Mouse (Mus musculus): ENCODE measurements around the gene Ifi209. TPM values are rescaled to one million over a fixed set of nuclear protein-coding genes. Genes with fewer than 3 reads are reported as not detected.
"Not testable (repeated sequence)": the region's sequence is repeated elsewhere in the genome, so short reads cannot be mapped to it uniquely, and the experiment has no call there.

Ifi209 gene
- total RNA-seq (2014; fragmentation: Nextera tagmentation) (4.0 and 8.4 TPM in 2 replicates), total RNA-seq (2017) (1.3 and 3.7 TPM in 2 replicates)

DNA sequence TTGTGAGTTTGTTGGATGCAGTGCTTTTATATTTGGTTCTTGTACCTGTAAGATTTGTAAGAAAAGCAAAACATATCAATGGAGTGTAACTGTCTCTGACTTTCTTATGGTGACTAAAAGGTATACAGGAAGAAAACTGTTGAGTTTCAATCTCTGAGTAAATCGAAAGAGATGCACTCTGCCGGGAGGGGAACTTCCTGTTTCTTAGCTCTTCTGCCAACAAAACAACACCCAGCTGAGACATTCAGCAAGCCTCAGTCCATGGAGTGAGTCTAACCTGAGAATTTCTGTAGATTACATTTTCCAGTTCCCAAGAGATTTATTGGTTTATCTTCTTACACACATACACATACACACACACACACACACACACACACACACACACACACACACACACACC lies at the start of gene Ifi209:
TSS of gene Ifi209 (plus strand) at position 296 of the 400 bp plus-strand sequence.
- not testable (repeated sequence) for ATAC-seq (replicated peaks; ENCODE audit: low FRiP score, low TSS enrichment, poor library complexity, severe bottlenecking)

DNA sequence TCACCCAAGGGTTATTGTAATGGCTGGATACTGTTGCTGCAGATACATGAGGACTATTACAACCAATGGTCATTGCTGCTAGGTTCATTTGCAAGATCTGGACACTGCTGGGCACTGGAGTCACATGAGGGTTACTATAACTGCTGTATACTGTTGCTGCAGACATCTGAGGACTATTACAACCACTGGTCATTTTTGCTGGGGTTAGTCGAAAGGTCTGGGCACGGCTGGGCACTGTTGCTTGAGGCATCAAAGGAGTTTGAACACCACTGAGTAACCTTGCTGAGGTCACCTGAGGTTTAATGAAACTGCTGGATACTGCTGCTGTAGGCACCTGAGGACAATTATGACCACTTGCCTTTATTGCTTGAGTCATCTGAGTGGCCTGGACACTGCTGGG lies 41.0 kb upstream of the Ifi209 start:
- not testable (repeated sequence) for ATAC-seq (replicated peaks; ENCODE audit: low FRiP score, low TSS enrichment, poor library complexity, severe bottlenecking)

DNA sequence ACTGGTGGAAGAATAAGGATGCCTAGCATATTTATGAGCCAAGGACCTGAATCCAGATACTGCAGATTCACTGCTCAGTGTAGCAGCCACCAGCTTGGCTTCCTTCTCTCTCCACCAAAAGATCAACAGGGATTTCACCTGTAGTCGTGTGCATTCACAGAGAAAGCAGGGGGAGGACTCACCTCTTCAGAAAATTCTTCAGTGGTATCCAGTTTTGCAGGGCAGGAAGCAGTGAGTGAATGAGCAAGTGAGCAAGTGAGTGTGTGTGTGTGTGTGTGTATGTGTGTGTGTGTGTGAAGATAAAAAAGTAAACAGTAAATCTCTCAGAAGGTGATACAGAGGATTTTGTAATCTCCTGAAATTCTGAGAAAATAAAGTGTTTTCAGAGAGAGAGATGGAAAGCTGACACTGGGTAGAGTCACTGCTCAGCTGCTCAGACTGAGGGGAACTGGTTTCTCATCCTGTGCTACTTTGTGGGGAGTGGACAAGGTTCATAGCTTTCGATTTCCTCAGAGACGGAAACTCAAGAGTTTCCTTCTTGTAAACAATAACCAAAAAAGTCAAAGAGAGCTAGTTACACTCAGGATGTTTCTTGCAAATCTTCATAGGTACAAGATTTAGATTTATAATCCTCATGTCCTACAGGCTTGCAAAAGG lies 31.8 kb upstream of the Ifi209 start, which contains the start of gene Ifi213:
TSS of gene Ifi213 (minus strand) at position 437 of the 657 bp plus-strand sequence.
- not testable (repeated sequence) for ATAC-seq (replicated peaks; ENCODE audit: low FRiP score, low TSS enrichment, poor library complexity, severe bottlenecking)

DNA sequence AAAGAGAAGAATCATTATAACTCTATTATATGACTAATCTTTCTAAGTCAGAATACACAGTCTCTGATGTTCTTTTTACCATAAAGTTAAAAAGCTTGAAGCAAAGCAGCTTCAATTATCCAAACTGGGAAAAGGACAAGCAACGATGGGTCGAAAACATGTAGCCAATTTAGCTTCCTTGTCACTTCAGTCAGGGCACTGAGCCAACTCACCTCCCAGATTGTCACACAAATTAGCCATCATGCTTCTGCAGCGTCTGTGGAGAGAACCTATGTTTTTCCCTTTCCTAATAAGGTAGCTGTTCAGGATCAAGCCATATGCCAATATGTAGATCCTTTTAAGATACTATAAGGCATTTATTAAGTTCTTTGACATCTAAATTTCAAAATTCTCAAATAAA lies 20.4 kb upstream of the Ifi209 start:
- not testable (repeated sequence) for ATAC-seq (replicated peaks; ENCODE audit: low FRiP score, low TSS enrichment, poor library complexity, severe bottlenecking)

DNA sequence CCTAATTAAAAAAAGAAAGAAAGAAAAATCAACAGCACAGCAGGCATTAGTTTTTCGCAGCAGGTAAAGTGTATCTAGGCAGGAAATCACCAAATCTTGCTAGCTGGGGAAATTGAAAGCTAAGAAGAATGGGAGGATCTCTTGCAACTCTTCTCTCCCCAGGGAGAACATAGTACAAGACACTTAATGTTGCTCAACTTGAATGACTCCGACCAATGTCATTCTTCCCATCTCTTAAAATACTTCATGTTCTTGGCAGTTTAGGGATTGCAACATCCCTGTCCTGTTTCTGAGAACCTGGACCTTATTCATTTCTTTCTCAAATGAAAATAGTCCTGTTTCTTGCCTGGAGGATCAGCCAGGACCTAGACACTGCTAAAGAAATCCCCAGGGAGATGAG lies 8.5 kb upstream of the Ifi209 start:
- ATAC-seq (replicated peaks; ENCODE audit: low FRiP score, low TSS enrichment, poor library complexity, severe bottlenecking) = not testable (repeated sequence)

DNA sequence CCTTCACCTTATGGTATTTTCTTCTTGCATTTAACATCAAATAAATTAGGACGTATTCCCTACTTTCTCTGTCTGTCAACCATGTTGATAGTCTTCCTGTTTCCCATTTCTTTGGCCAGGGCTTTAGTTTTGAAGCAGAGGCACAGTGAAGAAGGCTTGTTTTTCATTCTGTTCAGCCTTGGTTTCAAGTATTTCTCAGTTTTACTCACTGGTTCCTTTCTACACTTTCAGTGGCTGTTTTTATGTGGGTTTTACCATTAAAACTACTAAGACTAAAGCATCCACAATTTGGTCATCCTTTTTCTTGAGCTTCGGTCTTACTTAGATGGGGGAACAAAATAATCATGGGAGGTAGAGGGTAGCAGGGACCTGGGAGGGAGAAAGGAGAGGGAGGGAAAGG lies 6.7 kb upstream of the Ifi209 start:
- no peak for ATAC-seq (replicated peaks; ENCODE audit: low FRiP score, low TSS enrichment, poor library complexity, severe bottlenecking)

DNA sequence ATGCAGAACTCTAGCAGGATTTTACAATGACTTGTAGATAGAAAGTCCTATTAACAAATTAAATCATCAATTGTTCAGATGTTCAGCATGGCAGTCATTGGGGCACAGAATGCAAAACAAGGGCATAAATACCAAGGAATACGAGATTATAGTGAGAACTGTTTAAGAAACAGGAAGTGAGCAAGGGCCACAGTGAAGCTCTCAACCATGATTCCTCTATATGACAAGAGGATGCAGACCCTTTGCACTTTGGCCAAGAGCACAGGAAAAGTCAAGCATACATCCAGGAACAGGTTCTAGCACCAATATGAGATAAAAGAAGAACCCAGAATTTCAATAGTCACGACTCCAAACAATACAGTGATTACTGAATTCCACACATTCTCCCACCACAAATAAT lies 4.0 kb upstream of the Ifi209 start:
- ATAC-seq (replicated peaks; ENCODE audit: low FRiP score, low TSS enrichment, poor library complexity, severe bottlenecking) = no peak

DNA sequence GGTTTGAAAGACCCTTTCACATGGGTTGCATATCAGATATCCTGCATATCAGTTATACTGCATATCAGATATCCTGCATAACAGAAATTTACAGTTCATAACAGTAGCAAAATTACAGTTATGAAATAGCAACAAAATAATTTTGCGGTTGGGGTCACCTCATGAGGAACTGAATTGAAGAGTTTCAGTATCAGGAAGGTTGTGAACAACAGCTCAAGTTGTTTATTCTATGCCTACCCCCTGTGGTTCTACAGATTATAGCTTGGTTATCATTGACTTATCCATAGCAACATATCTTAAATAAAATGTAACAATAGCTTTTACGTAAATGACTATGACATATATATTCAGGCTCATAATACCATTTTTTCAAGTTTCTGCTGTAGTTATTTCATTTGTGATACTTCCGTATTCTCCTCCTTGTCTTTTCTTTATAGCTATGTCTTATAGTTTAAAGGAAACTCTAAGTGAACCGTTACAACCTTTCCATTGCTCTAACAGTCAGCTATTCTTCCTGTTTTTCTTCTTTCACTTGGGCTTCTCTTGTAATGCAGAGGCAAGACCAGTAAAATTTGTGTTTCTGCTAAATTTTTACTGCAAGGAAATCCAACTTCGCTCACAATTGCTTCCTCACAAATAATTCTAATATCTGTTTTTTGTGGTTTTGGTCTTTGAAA lies 3.4 kb downstream of the Ifi209 start:
- no peak for ATAC-seq (replicated peaks; ENCODE audit: low FRiP score, low TSS enrichment, poor library complexity, severe bottlenecking)

DNA sequence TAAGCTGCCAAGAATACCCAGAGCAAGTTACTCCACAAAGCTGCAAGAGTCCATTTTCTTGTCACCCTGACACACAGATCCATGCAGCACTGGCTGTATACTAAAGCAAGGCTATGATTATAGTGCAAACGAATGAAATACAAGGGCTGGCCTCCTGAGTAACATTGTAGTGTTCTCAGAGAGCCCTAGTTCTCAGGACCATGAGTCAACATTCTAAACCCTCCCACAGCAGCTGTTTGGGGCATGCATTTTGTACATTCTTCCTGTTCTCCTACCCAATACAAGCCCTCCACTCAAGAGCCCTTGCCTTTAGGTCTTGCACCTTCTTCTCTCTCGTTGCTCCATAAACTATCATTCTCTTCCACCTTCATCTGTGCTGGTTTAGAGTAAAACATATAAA lies 14.7 kb downstream of the Ifi209 start:
- no peak for ATAC-seq (replicated peaks; ENCODE audit: low FRiP score, low TSS enrichment, poor library complexity, severe bottlenecking)

DNA sequence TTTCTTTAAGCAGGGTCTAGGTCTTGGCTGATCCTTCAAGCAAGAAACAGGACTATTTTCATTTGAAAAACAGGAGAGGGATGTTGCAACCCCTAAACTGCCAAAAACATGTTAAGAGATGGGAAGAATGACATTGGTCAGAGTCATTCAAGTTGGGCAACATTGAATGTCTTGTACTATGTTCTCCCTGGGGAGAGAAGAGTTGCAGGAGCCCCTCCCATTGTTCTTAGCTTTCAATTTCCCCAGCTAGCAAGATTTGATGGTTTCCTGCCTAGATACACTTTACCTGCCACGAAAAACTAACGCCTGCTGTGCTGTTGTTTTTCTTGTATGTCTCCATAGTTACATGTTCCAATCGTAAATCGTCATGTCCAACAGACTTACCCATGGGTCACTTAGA lies 27.3 kb downstream of the Ifi209 start:
- ATAC-seq (replicated peaks; ENCODE audit: low FRiP score, low TSS enrichment, poor library complexity, severe bottlenecking) = no peak

DNA sequence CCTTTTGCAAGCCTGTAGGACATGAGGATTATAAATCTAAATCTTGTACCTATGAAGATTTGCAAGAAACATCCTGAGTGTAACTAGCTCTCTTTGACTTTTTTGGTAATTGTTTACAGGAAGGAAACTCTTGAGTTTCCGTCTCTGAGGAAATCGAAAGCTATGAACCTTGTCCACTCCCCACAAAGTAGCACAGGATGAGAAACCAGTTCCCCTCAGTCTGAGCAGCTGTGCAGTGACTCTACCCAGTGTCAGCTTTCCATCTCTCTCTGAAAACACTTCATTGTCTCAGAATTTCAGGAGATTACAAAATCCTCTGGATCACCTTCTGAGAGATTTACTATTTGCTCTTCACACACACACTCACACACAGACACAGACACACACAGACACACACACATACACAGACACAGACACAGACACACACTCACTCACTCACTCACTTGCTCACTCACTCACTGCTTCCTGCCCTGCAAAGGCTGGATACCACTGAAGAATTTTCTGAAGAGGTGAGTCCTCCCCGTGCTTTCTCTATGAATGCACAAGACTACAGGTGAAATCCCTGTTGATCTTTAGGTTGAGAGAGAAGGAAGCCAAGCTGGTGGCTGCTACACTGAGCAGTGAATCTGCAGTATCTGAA lies 42.9 kb downstream of the Ifi209 start, which contains the start of gene Ifi208:
TSS of gene Ifi208 (plus strand) at position 218 of the 640 bp plus-strand sequence.
- not testable (repeated sequence) for ATAC-seq (replicated peaks; ENCODE audit: low FRiP score, low TSS enrichment, poor library complexity, severe bottlenecking)

DNA sequence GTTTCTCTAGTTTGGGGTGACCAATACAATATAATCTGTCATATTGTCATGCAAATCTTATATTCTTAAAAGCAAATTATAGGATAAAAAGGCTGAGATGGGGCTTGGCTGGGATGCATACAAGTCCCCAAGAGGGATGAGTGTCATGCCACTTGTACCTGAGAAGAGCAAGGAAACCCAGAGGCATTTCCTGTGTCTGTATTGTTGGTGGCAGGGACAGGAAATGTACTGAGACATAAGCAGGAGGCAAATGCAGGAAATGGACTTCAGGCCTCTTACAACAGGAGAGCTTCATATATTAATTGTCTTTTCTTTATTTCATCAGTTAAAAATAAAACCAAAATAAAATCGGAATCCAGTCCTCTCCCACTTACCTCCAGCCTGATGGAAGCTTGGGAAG lies 47.9 kb downstream of the Ifi209 start:
- ATAC-seq (replicated peaks; ENCODE audit: low FRiP score, low TSS enrichment, poor library complexity, severe bottlenecking) = not testable (repeated sequence)

DNA sequence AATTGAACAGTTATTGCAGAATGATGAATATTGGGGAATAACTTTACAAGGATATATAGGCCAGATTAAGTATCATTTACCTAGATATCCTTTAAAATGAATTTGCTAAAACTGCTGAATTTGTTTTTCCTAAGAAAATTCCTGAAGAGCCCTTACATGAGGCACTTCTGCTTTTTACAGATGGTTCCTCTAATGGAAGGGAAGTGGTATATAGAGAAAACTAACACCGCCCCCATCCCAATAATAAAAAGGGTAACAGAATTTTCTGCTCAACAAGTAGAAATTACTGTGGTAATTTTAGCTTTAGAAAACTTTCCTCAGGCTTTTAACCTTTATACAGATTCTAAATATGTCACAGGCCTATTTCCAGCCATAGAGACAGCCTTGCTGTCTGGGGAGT lies 63.6 kb downstream of the Ifi209 start:
- ATAC-seq (replicated peaks; ENCODE audit: low FRiP score, low TSS enrichment, poor library complexity, severe bottlenecking) = no peak

Other genes starting within 250 kb of the Ifi209 start
- 1.2 and 2.3 TPM in 2 replicates for gene Ifi206, start 139.9 kb upstream of the Ifi209 start, total RNA-seq (2014; fragmentation: Nextera tagmentation)
- not detected in 2 replicates for gene Ifi206, start 139.9 kb upstream of the Ifi209 start, total RNA-seq (2017)
- gene Ifi214, start 95.0 kb upstream of the Ifi209 start, total RNA-seq (2014; fragmentation: Nextera tagmentation) = 3.0 TPM in 1 of 2 replicates, not detected in the other
- gene Ifi214, start 95.0 kb upstream of the Ifi209 start, total RNA-seq (2017) = 1.5 TPM in 1 of 2 replicates, not detected in the other
- 4.0 and 6.9 TPM in 2 replicates for gene Ifi213, start 31.6 kb upstream of the Ifi209 start, total RNA-seq (2014; fragmentation: Nextera tagmentation)
- 1.0 TPM in 1 of 2 replicates, not detected in the other for gene Ifi213, start 31.6 kb upstream of the Ifi209 start, total RNA-seq (2017)
- 0.49 and 0.57 TPM in 2 replicates for gene Ifi208, start 42.8 kb downstream of the Ifi209 start, total RNA-seq (2014; fragmentation: Nextera tagmentation)
- gene Ifi208, start 42.8 kb downstream of the Ifi209 start, total RNA-seq (2017) = 0.66 TPM in 1 of 2 replicates, not detected in the other
- gene Ifi207, start 110.8 kb downstream of the Ifi209 start, total RNA-seq (2014; fragmentation: Nextera tagmentation) = 0.17 TPM in 1 of 2 replicates, not detected in the other
- 0.11 and 0.42 TPM in 2 replicates for gene Ifi207, start 110.8 kb downstream of the Ifi209 start, total RNA-seq (2017)
- gene Ifi204, start 136.0 kb downstream of the Ifi209 start, total RNA-seq (2014; fragmentation: Nextera tagmentation) = not detected in 2 replicates
- gene Ifi204, start 136.0 kb downstream of the Ifi209 start, total RNA-seq (2017) = 0.75 and 1.7 TPM in 2 replicates